Mouse (Mus musculus) hindlimb bud, embryonic 11.5 days (tissue): ENCODE measurements around the gene Card9.
A peak's percentile ranks its signal among the peaks of the same experiment; 100 is the strongest.
"Not testable (repeated sequence)": the region's sequence is repeated elsewhere in the genome, so short reads cannot be mapped to it uniquely, and the experiment has no call there.

ENCODE experiments used
- DNase-seq: peaks from one replicate; pipeline ENCODE4 v3.0.0-alpha.2; 2012; ENCODE audit warnings: low read depth, low spot score; ENCODE audit errors: extremely low spot score

The Card9 gene

DNA sequence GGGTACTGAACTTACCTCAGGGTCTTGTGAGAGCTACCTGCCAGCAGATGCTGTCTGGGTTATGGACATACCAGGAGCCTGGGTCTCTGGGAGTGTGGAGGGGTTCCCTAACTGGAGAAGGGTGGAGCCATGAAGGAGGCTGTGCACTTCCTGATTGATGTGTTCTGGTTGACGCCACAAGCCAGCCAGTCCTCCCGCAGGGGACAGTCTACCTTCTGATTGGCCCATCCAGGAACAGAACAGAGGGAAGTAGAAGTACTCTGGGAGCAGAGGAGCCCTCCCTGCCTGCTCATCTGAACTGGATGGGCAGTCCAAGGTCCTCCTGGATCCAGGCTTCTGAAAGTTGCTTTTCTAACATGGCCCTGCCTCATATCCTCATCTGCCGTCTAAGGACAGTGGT is at the start of gene Card9:
Gene Card9 (minus strand): TSS at position 147 of the 400 bp plus-strand sequence.
- DNase-seq = no peak

DNA sequence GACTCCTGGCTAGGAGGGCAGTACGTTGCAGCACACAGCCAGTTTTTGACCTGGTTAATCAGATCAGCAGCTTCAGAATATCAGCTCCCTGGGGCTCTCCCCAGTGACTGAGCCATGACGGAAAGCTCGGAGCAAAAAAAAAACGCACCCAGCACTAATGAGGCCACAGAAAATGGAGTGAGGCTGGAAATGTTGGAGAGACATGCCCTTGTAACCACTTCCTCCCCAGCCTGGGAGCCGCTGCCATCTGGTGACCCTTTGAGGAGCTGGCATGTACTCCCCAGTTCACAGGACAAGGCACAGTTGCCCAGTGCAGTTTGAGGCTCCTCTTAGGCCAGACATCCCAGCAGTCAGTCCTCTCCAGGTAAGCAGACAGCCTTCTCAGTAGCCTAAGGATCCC is 49.4 kb upstream of the Card9 start:
- DNase-seq = no peak

DNA sequence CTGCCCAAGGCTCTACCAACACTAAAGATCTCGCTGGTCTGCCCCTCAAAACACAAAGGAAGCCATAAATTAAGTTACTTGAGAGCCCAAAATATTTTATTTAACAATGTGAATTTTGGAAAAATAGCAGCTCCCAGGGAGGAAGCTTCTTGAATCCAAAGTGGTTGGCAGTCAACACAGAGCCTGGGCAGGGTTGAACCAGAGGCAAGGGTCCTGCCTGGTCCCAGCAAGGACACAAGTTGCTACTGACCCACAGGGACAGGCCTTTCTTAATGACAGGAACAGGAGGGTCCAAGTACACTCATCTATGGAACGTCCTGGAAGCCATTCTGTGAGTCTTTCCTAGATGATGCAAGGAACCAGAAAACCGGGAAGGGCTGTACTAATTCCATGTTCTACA is 48.6 kb upstream of the Card9 start:
- DNase-seq = no peak

DNA sequence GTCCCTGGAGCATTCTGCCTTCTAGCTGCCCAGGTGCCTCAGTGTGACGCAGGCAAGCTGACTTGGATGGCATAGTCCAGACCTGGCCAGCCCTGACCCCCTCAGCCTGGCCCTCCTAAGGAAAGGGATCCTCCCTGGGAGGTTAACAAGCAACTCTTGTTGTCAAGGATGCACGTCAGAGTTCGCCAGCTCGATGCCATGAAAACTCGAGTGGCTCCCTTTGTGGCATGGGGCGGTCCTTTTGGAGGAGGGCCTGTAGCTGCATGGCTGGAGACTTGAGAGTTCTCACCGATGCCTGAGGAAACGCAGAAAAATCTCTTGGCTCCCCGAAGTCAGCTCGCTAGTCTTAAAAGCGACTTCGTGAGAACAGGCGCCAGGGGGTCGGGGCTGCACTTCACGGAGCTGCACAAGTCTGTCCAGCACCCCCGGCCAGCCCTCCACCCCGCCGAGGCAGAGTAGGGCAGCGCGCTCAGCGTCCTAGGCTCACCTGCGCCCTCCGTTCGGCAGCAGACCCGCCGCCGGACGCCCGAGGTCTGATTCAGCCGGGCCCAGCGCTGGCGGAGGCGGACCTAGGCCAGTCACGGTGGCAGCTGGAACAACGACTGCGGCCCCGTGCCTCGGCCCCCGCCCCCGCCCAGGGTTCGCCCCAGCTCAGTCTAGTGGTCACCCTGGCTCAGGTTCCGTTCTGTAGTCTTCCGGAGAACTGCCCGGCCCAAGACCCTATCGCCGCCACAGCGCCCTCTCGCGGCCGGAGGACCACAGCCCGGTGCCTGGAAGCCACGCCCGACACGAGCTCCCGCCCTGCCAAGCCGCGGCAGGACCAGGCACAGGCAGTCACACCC is 48.0 kb upstream of the Card9 start, which contains the start of gene Inpp5e:
Gene Inpp5e (minus strand): TSS at position 689 of the 842 bp plus-strand sequence.
- DNase-seq = peak; percentile 68

DNA sequence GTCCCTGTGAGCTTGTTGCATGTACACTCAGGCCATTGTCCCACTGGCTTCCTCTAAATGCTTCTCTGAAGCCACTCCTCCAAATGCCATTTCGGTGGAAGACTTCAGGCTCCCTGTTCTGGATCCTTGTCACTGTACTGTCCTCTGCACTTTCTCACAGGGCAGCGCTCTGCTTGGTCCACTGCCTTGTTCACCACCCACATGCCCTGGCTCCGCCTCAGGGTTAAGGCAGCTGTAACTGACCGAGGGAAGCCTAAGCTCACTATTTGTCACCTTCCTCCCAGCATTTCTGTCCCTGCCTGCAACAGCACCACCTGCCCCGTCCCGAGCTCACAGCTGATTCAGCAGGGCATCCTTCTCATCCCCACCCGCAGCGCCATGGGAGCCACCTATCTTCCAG is 42.6 kb upstream of the Card9 start:
- DNase-seq = no peak

DNA sequence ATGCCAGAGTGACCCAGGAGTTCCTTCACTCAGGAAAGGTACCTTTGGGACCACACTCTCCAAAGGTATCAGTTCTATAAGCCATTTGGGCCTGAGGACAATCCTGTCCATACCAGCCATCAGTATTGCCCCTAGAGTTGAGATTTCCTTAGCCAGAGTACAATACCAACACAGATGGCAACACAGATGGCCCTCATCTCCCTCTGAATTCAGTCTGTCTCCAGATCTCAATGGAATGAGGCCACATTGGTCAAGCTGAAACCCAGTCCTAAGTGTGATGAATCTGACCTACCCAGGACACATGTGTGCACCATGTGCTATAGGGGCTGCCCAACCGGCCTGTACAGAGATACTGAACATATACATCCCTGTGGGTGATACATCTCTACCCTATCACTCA is 41.5 kb upstream of the Card9 start:
- DNase-seq = no peak

DNA sequence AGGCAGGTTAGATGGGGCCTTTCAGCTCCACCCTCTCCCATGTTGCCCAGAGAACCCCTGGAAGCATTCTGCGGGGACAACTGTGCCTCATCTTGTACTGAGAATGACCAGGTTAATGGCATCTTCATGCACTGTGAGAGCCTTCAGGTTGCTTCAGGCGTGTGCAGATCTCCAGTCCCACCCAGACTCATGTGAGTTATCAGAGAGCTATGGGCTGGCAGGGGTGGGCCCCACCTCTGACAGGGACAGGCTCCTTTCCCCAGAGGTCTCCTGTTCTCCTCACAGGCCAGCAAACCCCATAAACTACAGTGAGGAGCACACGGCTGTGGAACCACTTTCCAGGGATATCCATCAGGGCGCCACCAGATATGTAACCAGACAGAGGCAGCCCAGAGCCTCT is 40.3 kb upstream of the Card9 start:
- DNase-seq = no peak

DNA sequence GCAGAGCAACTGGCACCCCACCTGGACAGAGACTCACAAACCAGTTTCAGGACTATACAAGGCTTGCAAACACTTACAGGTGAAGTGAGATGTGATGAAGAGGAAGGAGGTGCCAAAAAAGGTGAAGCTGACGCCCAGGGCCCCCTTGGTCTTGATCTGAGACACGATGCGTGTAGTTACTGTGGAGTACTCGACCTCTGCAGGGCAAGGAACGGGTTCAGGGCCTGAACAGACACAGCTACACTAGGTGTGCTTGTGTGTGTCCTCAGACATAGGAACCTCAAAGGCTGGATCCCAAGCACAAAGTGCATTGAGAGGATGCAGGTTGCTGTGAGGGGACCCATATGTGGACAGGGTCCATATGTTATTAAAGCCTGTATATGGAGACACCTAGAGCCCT is 39.6 kb upstream of the Card9 start:
- no peak for DNase-seq

DNA sequence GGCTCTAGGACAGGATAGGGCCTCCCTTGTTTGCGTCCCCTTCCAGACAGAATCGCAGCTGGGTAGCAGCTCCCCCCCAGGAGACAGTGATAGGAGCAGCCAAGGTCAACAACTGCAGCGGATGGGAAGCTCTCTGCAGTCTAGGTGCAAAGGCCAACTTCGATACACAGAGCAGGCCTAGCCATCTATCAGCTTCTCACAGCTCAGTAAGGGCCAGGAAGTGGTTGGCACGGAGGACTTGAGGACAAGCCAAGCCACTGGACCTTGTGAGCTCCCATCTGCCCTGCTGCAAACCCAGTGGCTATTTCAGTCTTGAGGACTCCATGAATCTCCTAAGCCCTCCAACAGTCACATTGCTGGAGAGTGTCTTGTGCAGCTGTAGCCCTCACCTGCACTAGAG is 38.9 kb upstream of the Card9 start:
- no peak for DNase-seq

DNA sequence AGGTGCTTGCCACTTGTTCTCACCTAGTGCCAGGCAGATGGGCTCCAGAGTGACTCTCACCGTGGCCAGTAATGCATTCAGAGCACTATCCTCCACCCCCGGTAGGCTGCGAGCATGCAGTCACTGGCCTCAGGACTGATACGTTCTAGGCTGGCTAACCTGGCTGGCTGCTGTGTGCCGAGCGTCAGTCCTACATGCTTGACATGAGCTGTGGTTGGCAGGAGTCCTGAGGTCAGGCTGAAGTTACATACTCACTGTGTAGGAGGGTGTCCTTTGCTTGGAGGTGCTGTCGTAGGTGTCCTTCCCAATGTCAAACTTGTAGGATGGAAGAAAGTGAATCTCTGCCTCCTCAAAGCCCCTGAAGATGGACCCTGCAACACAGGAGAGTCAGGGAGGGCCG is 38.3 kb upstream of the Card9 start:
- DNase-seq = no peak

DNA sequence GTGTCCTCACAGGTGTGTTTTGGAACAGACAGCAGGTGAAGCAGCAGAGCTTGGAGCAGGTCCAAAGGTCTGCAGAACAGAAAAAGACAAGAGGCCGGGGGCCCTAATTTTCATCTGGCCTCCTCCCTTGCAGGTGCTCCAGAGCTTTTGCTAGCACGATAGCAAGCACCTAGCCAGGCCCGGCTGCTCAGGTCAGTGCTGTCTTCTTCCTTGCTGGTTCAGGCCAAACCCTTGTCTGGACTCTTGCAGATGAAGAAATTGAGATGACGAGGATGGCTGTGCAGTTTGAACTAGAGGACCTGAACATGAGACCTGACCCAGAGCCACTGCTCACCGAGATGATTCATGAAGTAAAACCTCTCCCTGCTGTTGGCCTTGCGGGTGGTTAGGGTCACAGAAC is 30.9 kb upstream of the Card9 start:
- DNase-seq = no peak

DNA sequence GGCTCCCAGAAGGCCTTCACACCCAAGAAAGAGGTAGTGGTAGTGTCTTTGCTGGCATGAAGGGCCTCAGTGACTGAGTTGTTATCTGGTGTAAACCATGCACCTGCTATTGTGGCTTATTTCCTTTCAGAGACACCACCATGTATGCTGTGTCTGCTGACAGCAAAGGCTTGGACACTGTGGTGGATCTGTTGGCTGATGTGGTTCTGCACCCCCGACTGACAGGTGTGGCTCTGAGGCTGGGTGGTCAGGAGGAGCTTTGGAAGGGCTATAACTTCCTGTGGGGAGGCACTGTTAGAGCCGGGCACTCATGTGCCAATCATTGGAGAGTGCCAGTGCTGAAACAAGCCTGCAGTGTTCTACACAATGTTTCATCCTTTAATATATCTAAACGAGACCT is 30.2 kb upstream of the Card9 start:
- DNase-seq = no peak

DNA sequence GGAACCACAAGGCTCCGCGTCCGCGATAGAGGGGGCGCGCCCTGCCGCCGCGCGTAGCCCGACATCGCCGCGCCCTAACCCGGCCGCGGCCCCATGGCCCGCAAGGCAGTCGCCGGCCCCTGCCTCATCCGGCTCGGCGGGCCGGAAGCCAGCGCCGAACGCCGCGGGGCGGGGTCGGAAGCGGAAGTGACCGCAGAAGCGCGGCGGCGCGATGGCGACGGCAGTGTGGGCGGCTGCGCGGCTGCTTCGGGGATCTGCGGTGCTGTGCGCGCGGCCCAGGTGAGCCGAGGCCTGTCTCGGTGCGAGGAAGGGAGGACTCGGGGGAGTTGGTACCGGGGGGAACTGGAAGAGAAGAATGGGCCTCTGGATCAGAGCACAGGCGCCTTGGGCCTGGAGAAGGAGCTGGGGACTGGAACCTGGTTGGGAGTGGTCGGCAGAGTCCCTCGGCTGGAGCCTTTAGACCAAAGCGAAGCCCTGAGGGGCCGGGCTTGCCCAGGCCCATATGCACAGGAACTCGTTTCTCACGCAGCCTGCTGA is 28.5 kb upstream of the Card9 start, which contains the start of the genes Entr1 and Pmpca:
Gene Entr1 (minus strand): TSS at position 163 of the 537 bp plus-strand sequence.
Gene Pmpca (plus strand): TSS at position 186 of the 537 bp plus-strand sequence.
- no peak for DNase-seq

DNA sequence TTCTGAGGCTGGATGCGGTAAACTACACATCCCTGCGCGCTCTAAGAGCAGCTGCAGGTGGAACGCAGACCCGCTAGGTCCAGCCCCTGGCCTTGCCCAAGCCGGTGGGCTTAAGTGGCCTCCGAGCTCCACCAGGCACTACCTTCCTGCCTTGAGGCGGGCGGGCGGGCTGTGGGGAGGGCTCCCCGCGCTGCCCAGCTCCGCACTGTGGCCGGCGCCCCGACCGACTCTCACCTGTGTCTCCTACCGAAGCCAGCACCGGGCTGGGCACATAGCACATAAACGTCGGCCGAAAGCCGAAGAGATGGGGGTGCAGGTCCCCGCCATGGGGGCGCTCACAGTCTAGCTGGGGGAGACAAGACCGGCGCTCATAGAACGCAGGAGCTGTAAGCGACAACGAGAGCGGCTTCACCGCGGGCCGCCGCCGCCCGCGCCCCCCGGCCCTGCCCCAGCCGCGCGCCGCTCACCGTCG is 28.0 kb upstream of the Card9 start:
- no peak for DNase-seq

DNA sequence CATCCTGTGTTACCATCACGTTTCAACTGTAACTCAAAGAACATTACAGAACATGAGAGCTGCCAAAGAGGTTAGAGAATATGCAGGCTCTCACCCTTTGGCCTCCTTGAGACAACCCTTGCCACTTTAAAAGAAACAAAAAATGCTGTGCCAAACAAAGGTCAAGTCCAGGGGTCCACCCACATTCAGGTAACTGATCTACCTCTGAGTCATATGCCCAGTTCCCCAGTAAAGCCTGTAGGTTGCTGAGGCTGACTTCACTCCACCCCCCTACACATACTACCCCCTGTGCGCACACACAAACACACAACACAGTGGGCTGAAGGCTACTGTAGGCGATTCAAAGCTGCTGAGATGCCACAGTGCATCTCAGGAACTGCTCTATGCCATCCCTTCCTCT is 27.0 kb upstream of the Card9 start:
- DNase-seq = no peak

DNA sequence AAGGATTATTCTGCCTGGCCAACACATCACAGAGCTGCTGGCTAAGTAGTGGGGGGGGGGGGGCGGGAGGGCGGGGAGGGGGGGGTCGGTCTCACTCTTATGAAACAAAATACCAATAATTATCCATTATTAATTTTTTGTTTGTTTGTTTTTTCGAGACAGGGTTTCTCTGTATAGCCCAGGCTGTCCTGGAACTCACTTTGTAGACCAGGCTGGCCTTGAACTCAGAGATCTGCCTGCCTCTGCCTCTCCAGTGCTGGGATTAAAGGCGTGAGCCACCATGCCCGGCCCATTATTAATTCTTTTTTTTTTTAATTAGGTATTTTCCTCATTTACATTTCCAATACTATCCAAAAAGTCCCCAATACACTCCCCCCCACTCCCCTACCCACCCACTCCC is 20.2 kb upstream of the Card9 start:
- DNase-seq = not testable (repeated sequence)

DNA sequence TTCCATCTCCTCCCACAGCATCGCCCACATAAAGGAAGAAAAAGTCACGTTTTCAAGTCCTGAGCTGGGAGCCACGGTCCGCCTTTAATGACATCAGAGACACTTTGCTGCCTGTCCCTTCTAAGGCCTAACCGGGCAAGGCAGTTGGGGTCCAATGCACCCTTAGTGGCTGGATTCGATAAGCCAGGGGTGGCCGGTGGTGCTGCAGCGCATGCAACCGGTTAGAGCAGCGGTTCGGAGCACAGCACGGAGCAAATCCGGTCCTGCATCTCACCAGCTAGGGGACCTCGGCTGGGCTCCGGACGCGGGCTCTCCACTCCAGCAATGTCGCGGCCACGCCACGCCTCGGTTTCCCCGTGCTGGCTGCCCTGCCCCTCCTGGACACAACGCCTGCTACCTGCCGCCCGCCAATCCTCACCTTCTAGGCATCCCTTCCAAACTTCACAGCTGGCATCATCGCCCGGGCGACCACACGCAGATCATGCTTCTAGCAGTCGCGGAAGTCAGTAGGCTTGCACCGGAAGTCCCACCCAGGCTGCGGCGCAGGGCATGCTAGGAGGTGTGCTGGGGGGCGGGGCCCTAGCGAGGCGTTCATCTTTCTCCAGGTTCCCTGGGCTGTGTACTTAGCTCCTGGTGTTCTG is 19.5 kb upstream of the Card9 start, which contains the start of gene Snapc4:
Gene Snapc4 (minus strand): TSS at position 523 of the 641 bp plus-strand sequence.
- DNase-seq = peak; percentile 44

DNA sequence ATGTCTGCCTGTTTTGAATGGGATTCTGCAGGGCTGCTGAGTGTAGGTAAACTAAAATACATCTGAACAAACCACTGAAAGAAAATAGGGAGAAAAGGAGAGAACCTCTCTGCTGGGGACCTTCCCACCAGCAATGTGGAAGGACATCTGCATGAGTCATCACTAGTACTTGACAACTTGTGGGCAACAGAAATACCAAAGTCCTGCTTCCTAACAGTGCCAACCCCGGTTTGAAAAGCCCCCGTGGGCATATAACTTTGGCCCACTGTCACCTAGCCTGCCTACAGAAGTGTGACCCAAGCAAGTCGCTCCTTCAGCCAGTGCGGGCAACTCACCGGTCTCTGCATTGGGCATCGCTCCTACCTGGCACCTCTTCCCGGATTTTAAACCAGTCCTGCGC is 11.7 kb upstream of the Card9 start:
- no peak for DNase-seq

DNA sequence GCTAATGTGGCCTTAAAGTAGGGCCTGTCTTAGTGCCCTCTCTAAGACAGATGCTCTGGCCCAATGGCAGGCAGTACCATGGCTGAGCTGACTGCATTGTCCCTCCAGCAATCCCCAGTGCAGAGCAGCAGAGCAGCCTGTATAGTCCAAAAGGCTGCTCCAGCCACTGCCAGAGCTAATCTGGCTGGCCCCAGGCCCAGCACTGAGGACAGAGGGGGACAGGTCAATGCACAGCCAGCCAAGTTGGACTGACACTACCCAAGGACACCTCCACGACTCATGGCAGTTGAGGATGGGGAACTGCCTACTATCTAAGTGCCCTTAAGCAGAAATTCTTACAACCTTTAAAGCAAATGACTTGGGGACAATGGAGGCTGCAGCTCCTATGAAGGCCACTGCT is 7.9 kb upstream of the Card9 start:
- DNase-seq = no peak

DNA sequence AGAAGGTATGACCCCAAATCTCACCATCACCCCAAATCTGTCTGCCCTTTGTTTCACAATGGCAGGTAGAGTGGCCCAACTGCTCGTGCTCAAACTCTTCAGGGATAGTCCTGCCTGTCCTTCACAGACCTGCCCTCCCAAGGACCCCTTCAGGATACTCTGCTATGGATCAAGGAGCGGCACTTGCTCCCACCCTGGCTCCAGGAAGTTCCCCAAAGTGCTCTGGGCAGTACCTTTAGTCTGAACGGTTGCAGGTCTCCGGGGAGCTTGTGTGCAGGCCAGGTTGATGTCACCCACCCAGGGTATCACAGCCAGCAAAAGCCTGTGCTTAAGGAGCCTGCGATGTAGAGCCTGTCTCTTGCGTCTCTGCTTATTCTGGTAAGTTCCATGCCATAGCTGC is 7.2 kb upstream of the Card9 start:
- no peak for DNase-seq

DNA sequence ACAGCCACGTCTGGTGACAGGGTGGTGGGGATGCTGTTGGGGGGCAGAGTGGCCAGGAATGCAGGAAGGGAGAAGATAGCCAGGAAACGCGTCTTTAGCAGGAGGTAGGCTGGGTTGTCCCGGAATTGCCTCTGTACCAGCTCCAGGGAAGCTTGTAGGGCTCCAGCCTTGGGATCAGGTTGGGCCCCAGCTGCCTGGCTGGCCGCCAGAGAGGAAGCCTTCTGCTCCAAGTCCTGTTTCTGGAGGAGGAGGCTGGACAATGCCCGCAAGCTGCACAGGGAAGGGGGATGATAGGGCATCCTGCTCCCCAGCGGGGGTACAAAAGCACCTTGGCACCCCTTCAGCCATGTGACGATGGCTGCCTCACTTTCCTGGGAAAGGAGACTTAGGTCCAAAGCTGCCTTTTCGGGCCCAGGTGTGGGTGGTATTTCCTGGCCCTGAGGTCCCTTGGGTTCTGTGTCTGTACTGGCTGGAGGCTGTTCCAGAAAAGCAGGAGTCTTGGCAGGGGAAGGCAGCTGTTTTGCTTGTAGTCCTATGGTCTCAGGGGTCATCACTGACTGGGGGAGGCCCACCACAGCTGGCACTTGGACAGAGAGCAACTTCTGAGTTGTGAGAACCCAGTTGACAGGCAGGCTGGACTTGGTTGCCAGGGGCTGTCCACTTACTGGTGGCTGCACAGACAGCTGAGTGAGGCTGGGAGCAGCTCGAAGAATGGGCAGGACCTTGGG is 4.2 kb upstream of the Card9 start:
- no peak for DNase-seq
